Mouse (Mus musculus): ENCODE measurements at regions not wholly inside any gene's neighbourhood (a gene's known extent, or its start where the extent isn't known, plus 50 kb on each side); places are given as distances from the start of the nearest gene placed in this dataset.

DNA sequence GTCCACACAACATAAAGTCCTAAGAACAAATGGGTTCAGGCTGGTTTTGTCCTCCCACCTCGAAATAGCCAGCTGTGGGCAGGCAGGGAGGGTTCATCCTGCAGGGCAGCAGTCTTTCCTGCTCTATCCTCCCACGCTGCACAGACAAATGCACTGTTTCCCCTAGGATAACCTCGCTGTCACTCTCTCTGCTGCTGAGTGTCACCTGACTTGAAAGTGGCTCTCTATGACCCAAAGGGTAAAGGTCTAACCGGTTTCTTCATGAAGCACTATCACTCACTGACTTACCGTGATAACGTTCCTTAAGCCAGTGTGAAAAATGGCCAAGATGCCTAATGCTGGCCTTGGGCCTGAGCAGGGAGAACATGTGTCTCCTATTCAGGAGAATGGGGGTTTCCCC, 78.2 kb upstream of the Spdye4c start:
- DNase-seq (ENCODE audit: low spot score): no peak
- ATAC-seq (ENCODE audit: insufficient read depth, low read depth): no peak
- Histone ChIP-seq H3K4me3 (ENCODE audit: low read depth, low read length) (no peak overlapping the region), H3K4me2 (ENCODE audit: low read depth, low read length) (no peak overlapping the region), H3K4me1 (ENCODE audit: control insufficient read depth, insufficient read depth) (peaks cover 11% of the 10 kb centered on the region; the same call in 1 of the 2 replicates), H3K9me3 (replicated peaks; ENCODE audit: control insufficient read depth, low read length) (no peaks in the 10 kb centered on the region), H3K9ac (replicated peaks; ENCODE audit: low read depth, low read length) (no peak overlapping the region), H3K27me3 (ENCODE audit: control insufficient read depth, insufficient read depth, low read length) (no peaks in the 10 kb centered on the region), H3K27ac (ENCODE audit: low read depth) (no peak overlapping the region), H3K36me3 (replicated peaks; ENCODE audit: control insufficient read depth, insufficient read depth, low read length) (no peaks in the 10 kb centered on the region)
- TF ChIP-seq CTCF (IDR thresholded peaks at IDR 0.05; ENCODE audit: low read depth): no peak
- WGBS: 48% methylated on average over 6 of the region's 6 CpGs

DNA sequence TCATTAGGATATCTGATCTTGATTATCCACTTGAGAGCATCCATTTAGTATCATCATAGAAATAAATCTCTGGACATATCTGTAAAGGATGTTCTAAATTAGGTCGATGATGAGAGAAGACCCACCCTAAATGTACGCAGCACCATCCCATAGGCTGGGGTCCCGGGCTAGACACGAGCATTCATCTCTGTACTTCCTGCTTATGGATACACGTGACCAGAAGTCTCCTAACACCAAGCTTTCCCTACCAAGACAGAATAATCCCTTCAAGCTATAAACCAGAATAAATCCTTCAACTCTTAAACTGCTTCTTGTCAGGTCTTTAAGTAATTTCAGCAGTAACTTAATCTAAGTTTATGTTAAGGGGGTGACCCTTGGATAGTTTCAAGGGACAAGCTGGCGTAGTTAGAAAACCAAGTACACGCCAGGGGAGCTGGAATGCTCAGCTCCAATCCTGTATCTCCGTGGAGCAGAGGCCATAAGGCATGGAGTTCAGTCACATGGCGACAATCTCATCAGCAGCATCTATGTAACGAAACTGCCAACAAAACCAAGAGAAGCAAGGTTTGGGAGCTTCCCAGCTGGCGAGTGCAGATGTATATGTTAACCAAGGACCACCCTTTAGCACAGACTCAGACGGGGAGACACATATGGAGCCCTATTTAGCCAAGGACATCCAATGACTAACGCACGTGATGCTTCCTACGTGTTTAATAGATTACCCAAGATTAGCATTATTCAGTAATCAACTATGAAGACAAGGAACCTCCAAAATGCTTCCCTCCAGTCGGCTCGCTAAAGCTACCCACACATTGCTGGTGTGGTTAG, 76.3 kb upstream of the Spdye4c start:
- no peak overlapping the region for H3K9ac ChIP-seq (replicated peaks; ENCODE audit: low read depth, low read length)
- H3K36me3 ChIP-seq (replicated peaks; ENCODE audit: control insufficient read depth, insufficient read depth, low read length): no peaks in the 10 kb centered on the region
- no peak overlapping the region for H3K27ac ChIP-seq (ENCODE audit: low read depth)
- no peak overlapping the region for H3K4me2 ChIP-seq (ENCODE audit: low read depth, low read length)
- no peaks in the 10 kb centered on the region for H3K9me3 ChIP-seq (replicated peaks; ENCODE audit: control insufficient read depth, low read length)
- no peak overlapping the region for H3K4me3 ChIP-seq (ENCODE audit: low read depth, low read length)
- no peaks in the 10 kb centered on the region for H3K27me3 ChIP-seq (ENCODE audit: control insufficient read depth, insufficient read depth, low read length)
- ATAC-seq (ENCODE audit: insufficient read depth, low read depth): no peak
- 78% methylated on average over 17 of the region's 17 CpGs for whole genome bisulfite sequencing
- H3K4me1 ChIP-seq (ENCODE audit: control insufficient read depth, insufficient read depth): 0 out of 2 replicates have a peak, but pooled peaks cover 3% of the 10 kb centered on the region
- DNase-seq (ENCODE audit: low spot score): no peak
- TF ChIP-seq EP300 (IDR thresholded peaks at IDR 0.05; ENCODE audit: low read depth) (no peak), CTCF (IDR thresholded peaks at IDR 0.05; ENCODE audit: low read depth) (no peak)

GRCm38 (mm10) chr2:128515701-128516100, 75.3 kb upstream of the Spdye4c start:
- Histone ChIP-seq H3K4me1 (ENCODE audit: control insufficient read depth, insufficient read depth) (0 out of 2 replicates have a peak, but pooled peaks cover 3% of the 10 kb centered on the region), H3K27ac (ENCODE audit: low read depth) (no peak overlapping the region), H3K4me2 (ENCODE audit: low read depth, low read length) (no peak overlapping the region), H3K9me3 (replicated peaks; ENCODE audit: control insufficient read depth, low read length) (no peaks in the 10 kb centered on the region), H3K27me3 (ENCODE audit: control insufficient read depth, insufficient read depth, low read length) (no peaks in the 10 kb centered on the region), H3K4me3 (ENCODE audit: low read depth, low read length) (no peak overlapping the region), H3K9ac (replicated peaks; ENCODE audit: low read depth, low read length) (no peak overlapping the region), H3K36me3 (replicated peaks; ENCODE audit: control insufficient read depth, insufficient read depth, low read length) (no peaks in the 10 kb centered on the region)
- no peak for DNase-seq (ENCODE audit: low spot score)
- no peak for ATAC-seq (ENCODE audit: insufficient read depth, low read depth)
- WGBS: 55% methylated on average over 5 of the region's 5 CpGs
- TF ChIP-seq EP300 (IDR thresholded peaks at IDR 0.05; ENCODE audit: low read depth) (no peak), CTCF (IDR thresholded peaks at IDR 0.05; ENCODE audit: low read depth) (no peak)

DNA sequence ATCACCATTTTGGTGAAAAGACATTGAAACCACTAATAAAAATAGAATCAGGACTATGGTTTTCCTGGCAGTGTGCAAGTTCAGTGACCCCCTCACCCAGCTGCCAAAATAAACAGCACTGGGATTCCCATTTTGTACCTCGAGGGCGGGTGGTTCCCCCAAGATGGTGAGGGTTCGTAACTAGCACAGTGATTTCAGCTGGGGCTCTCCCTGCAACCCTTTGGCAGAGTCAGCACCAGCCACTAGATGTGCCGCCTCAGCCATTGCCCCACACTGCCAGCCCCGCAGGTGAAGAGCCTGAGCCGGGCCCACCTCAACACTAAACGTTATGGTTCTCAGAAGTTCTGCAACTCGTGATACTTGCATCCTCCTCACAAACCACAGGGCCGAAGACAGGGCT, 74.3 kb upstream of the Spdye4c start:
- WGBS: 79% methylated on average over 9 of the region's 9 CpGs

GRCm38 (mm10) chr2:128518142-128518541, 72.9 kb upstream of the Spdye4c start:
- H3K9ac ChIP-seq (replicated peaks; ENCODE audit: low read depth, low read length): no peak overlapping the region
- H3K27me3 ChIP-seq (ENCODE audit: control insufficient read depth, insufficient read depth, low read length): no peaks in the 10 kb centered on the region
- H3K4me3 ChIP-seq (ENCODE audit: low read depth, low read length): no peak overlapping the region
- WGBS: 89% methylated on average over 3 of the region's 3 CpGs
- ATAC-seq (ENCODE audit: insufficient read depth, low read depth) (no peak), DNase-seq (ENCODE audit: low spot score) (no peak)
- no peak overlapping the region for H3K27ac ChIP-seq (ENCODE audit: low read depth)
- TF ChIP-seq EP300 (IDR thresholded peaks at IDR 0.05; ENCODE audit: low read depth) (no peak), CTCF (IDR thresholded peaks at IDR 0.05; ENCODE audit: low read depth) (no peak)
- 0 out of 2 replicates have a peak, but pooled peaks cover 3% of the 10 kb centered on the region for H3K4me1 ChIP-seq (ENCODE audit: control insufficient read depth, insufficient read depth)
- H3K4me2 ChIP-seq (ENCODE audit: low read depth, low read length): no peak overlapping the region
- H3K36me3 ChIP-seq (replicated peaks; ENCODE audit: control insufficient read depth, insufficient read depth, low read length): no peaks in the 10 kb centered on the region
- no peaks in the 10 kb centered on the region for H3K9me3 ChIP-seq (replicated peaks; ENCODE audit: control insufficient read depth, low read length)

More for the DNA sequence above, 74.3 kb upstream of the Spdye4c start:
- TF ChIP-seq CTCF (IDR thresholded peaks at IDR 0.05; ENCODE audit: low read depth): no peak
- TF ChIP-seq EP300 (IDR thresholded peaks at IDR 0.05; ENCODE audit: low read depth): no peak
- ATAC-seq (ENCODE audit: insufficient read depth, low read depth) (no peak), DNase-seq (ENCODE audit: low spot score) (no peak)
- H3K9me3 ChIP-seq (replicated peaks; ENCODE audit: control insufficient read depth, low read length): no peaks in the 10 kb centered on the region
- no peak overlapping the region for H3K4me3 ChIP-seq (ENCODE audit: low read depth, low read length)
- H3K27me3 ChIP-seq (ENCODE audit: control insufficient read depth, insufficient read depth, low read length): no peaks in the 10 kb centered on the region
- H3K4me2 ChIP-seq (ENCODE audit: low read depth, low read length): no peak overlapping the region
- no peaks in the 10 kb centered on the region for H3K36me3 ChIP-seq (replicated peaks; ENCODE audit: control insufficient read depth, insufficient read depth, low read length)
- H3K9ac ChIP-seq (replicated peaks; ENCODE audit: low read depth, low read length): no peak overlapping the region
- H3K27ac ChIP-seq (ENCODE audit: low read depth): no peak overlapping the region
- 0 out of 2 replicates have a peak, but pooled peaks cover 3% of the 10 kb centered on the region for H3K4me1 ChIP-seq (ENCODE audit: control insufficient read depth, insufficient read depth)
